Comparison of ENCODE assay signal across 8 mouse cellular contexts in the genomic region with DNA sequence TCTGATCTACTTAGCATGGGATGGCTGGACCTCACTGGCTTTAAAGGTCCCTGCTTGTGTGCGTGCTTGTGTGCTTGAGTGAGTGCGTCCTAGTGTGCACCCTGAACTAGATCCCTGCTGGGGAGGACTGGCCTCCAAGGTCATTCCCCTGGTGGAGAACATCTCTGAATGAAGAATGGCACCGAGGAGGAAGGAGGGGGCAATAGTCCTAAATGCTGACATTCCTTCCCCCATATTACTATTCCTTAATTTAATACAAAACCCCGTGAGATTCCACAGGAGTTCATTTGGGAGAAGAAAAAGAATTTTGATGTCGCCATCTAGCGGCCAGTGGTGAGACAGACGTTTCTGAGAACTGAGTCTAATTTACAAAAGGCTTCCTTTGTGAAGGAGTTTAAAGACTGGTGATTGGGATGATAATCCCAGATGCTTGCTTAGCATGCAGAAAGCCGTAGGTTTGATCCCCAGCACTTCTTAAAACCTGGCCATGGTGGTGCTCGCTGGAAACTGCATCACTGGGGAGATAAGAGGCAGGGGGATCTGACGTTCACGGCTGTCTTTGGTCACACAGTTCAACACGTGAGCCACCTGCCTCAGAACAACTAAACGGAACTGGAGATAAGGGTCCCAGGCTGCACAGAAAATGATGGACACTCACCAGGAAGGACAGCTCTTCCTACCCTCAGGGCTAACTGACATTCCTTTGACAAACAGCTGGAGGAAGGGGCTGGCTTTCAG. TPM values are rescaled to one million over a fixed set of nuclear protein-coding genes. Genes with fewer than 3 reads are reported as not detected.
DNase-seq lines count a peak whose midpoint lies in the region; ATAC-seq and TF ChIP-seq lines count a peak whose summit lies in the region.
"Not testable (repeated sequence)": the region's sequence is repeated elsewhere in the genome, so short reads cannot be mapped to it uniquely, and the experiment has no call there.

No protein-coding gene starts in this region.

- H3K27ac ChIP-seq in layer of hippocampus, adult 2 months = not testable (repeated sequence)

- peak; percentile 69 for DNase-seq in MEL-GATA-1-ER (ENCODE audit: extremely low read depth, low read depth)
- peak; percentile 70 for DNase-seq in cerebellum, adult 9-11 months
- peak; percentile 81 to 100 for DNase-seq in frontal cortex, adult 2 months (ENCODE audit: extremely low spot score in 1 of 2, low spot score in 1 of 2)
- DNase-seq in layer of hippocampus, adult 2 months (ENCODE audit: low spot score in 2 of 2) = peak; percentile 91 to 96
- DNase-seq in lung, adult 18-20 months = peak; percentile 67 to 75
- DNase-seq in thymus, postnatal 10 days (ENCODE audit: low spot score in 2 of 2) = peak; percentile 53 to 70

- H3K4me3 ChIP-seq in layer of hippocampus, adult 2 months = not testable (repeated sequence)

- peak; percentile 86 to 90 for ATAC-seq in hematopoietic stem cell, adult 5-6 weeks (replicated peaks in 1 of 2; ENCODE audit: insufficient read depth in 1 of 2, low FRiP score in 2 of 2, low TSS enrichment in 1 of 2, low read depth in 1 of 2, poor library complexity in 2 of 2, severe bottlenecking in 2 of 2)
- ATAC-seq in neutrophil, adult 5-6 weeks (ENCODE audit: extremely low read depth, insufficient number of reproducible peaks, low FRiP score, poor library complexity, severe bottlenecking) = peak; percentile 55

- peak; percentile 72 for TF ChIP-seq CTCF in layer of hippocampus, adult 2 months (conservative IDR thresholded peaks at IDR 0.05)

RNA-seq across cellular contexts. Expression of a gene that starts 26.2 kb away (rescaled TPM):
- polyA plus RNA-seq in frontal cortex, adult 2 months (2012; rRNA removed) = 0.06 TPM in 1 of 2 replicates, not detected in the other
- 0.25 TPM in 1 of 2 replicates, not detected in the other for total RNA-seq in hematopoietic stem cell, adult 5-6 weeks (2017)
- 1 to 10 TPM in 1 of 2 experiments, under 1 TPM in 1; 0.95 to 1.1 TPM for total RNA-seq in layer of hippocampus, adult 2 months (2021)
- total RNA-seq in neutrophil, adult 5-6 weeks (2017) = not detected in 2 replicates
